Mouse (Mus musculus) heart, embryonic 11.5 days (tissue): Measurements from ENCODE around the gene Myocos. TPM values are rescaled to one million over a fixed set of nuclear protein-coding genes. Genes with fewer than 3 reads are reported as not detected.
"Not testable (repeated sequence)": the region's sequence is repeated elsewhere in the genome, so short reads cannot be mapped to it uniquely, and the experiment has no call there.

Source experiments
- ATAC-seq: fragments of 200-750 bp; cut with Nextera tagmentation; replicated peaks from 2 replicates; pipeline ENCODE4 v1.8.0; 2017; ENCODE audit warnings: moderate library complexity; ENCODE audit not compliant: insufficient number of reproducible peaks, low FRiP score, low TSS enrichment
- H3K27ac ChIP-seq: fragments of 300-500 bp; sonication (generic); 2 replicates; pipeline ENCODE4 v1.5.1; 2014; ENCODE audit warnings: mild to moderate bottlenecking, low read depth, low read length
- H3K27me3 ChIP-seq: fragments of 300-500 bp; sonication (generic); 2 replicates; pipeline ENCODE4 v1.6.1; 2014; ENCODE audit warnings: mild to moderate bottlenecking, low read length, mixed read lengths; ENCODE audit not compliant: control insufficient read depth, insufficient read depth
- H3K36me3 ChIP-seq: fragments of 300-500 bp; sonication (generic); 2 replicates; pipeline ENCODE4 v1.6.1; 2014; ENCODE audit warnings: mild to moderate bottlenecking, low read length, moderate library complexity, mixed read lengths; ENCODE audit not compliant: control insufficient read depth, insufficient read depth
- H3K4me1 ChIP-seq: fragments of 300-500 bp; sonication (generic); 2 replicates; pipeline ENCODE4 v1.6.1; 2014; ENCODE audit warnings: low read length; ENCODE audit not compliant: control insufficient read depth, insufficient read depth
- H3K4me2 ChIP-seq: fragments of 300-500 bp; sonication (generic); 2 replicates; pipeline ENCODE4 v1.6.1; 2014; ENCODE audit warnings: mild to moderate bottlenecking, moderate library complexity
- H3K4me3 ChIP-seq: fragments of 300-500 bp; sonication (generic); 2 replicates; pipeline ENCODE4 v1.5.1; 2014; ENCODE audit warnings: low read depth, low read length
- H3K9ac ChIP-seq: fragments of 300-500 bp; sonication (generic); 2 replicates; pipeline ENCODE4 v1.6.1; 2014; ENCODE audit warnings: mild to moderate bottlenecking, low read depth, low read length, moderate library complexity
- H3K9me3 ChIP-seq: fragments of 300-500 bp; sonication (generic); replicated peaks from 2 replicates; pipeline ENCODE4 v1.6.1; 2016; ENCODE audit warnings: low read length; ENCODE audit not compliant: control insufficient read depth
- WGBS: fragments of 180-500 bp; shearing (Covaris S2); extraction: QIAGEN DNeasy Blood & Tissue Kit; methylation state at CpG from one replicate; pipeline ENCODE4 v1.1.7; 2014; ENCODE audit not compliant: insufficient replicate concordance; 5-methylcytosine and 5-hydroxymethylcytosine counted together
- polyA plus RNA-seq: library from polyadenylated mRNA; unstranded; fragments of >200 nt; fragmentation: Nextera tagmentation; extraction: Ambion mirVana; gene quantifications from 2 replicates; pipeline ENCODE4 v1.2.1, GENCODE M21; 2014

Gene Myocos
- polyA plus RNA-seq, 1 experiment from 2014 or later, result not detected

GRCm38 (mm10) chr1:162628326-162628725, 29.7 kb downstream of the Myocos start:
- H3K27me3 ChIP-seq, ATAC-seq, H3K4me1 ChIP-seq, H3K4me2 ChIP-seq, H3K9me3 ChIP-seq, H3K36me3 ChIP-seq, H3K9ac ChIP-seq, H3K27ac ChIP-seq, H3K4me3 ChIP-seq: not testable (repeated sequence)
- WGBS, result 87% methylated on average over 15 of the region's 15 CpGs

- not testable (repeated sequence) for ATAC-seq, H3K4me3 ChIP-seq, H3K4me1 ChIP-seq, H3K4me2 ChIP-seq, H3K27me3 ChIP-seq, H3K9ac ChIP-seq, H3K36me3 ChIP-seq, H3K9me3 ChIP-seq, H3K27ac ChIP-seq
- 85% methylated on average over 4 of the region's 4 CpGs for WGBS
Measured at GRCm38 (mm10) chr1:162627821-162628220, 30.2 kb downstream of the Myocos start.

GRCm38 (mm10) chr1:162625229-162625628, 32.8 kb downstream of the Myocos start:
- no peak for ATAC-seq
- Histone ChIP-seq H3K9me3 (no peaks in the 10 kb centered on the region), H3K27ac (no peak overlapping the region), H3K27me3 (no peaks in the 10 kb centered on the region), H3K36me3 (no peaks in the 10 kb centered on the region), H3K4me2 (no peak overlapping the region), H3K9ac (no peak overlapping the region), H3K4me3 (no peak overlapping the region), H3K4me1 (0 out of 2 replicates have a peak, but pooled peaks cover 4% of the 10 kb centered on the region)
- 31% methylated on average over 7 of the region's 7 CpGs for WGBS

GRCm38 (mm10) chr1:162623895-162624294, 34.1 kb downstream of the Myocos start:
- H3K9me3 ChIP-seq, result no peaks in the 10 kb centered on the region
- WGBS, result 24% methylated on average over 4 of the region's 4 CpGs
- 0 out of 2 replicates have a peak, but pooled peaks cover 4% of the 10 kb centered on the region for H3K4me1 ChIP-seq
- H3K27ac ChIP-seq, result no peak overlapping the region
- no peaks in the 10 kb centered on the region for H3K27me3 ChIP-seq
- H3K4me3 ChIP-seq, result no peak overlapping the region
- no peak overlapping the region for H3K9ac ChIP-seq
- H3K4me2 ChIP-seq, result no peak overlapping the region
- no peaks in the 10 kb centered on the region for H3K36me3 ChIP-seq
- 0 out of 2 replicates have a peak, but pooled peaks have one; percentile 39 for ATAC-seq

- H3K27me3 ChIP-seq, result no peaks in the 10 kb centered on the region
- no peak overlapping the region for H3K4me3 ChIP-seq
- no peak overlapping the region for H3K4me2 ChIP-seq
- no peak overlapping the region for H3K9ac ChIP-seq
- H3K36me3 ChIP-seq, result no peaks in the 10 kb centered on the region
- H3K9me3 ChIP-seq, result no peaks in the 10 kb centered on the region
- no peak overlapping the region for H3K27ac ChIP-seq
- WGBS, result 65% methylated on average over 4 of the region's 4 CpGs
- ATAC-seq, result no peak
- H3K4me1 ChIP-seq, result 0 out of 2 replicates have a peak, but pooled peaks cover 4% of the 10 kb centered on the region
Measured at GRCm38 (mm10) chr1:162620487-162620886, 37.5 kb downstream of the Myocos start.

- Histone ChIP-seq H3K9ac (no peak overlapping the region), H3K27me3 (no peaks in the 10 kb centered on the region), H3K4me1 (no peaks in the 10 kb centered on the region), H3K9me3 (no peaks in the 10 kb centered on the region), H3K4me2 (no peak overlapping the region), H3K4me3 (no peak overlapping the region), H3K36me3 (no peaks in the 10 kb centered on the region), H3K27ac (no peak overlapping the region)
- no peak for ATAC-seq
- whole genome bisulfite sequencing, result 75% methylated on average over 1 of the region's 1 CpGs
Measured at GRCm38 (mm10) chr1:162615511-162615910, 42.5 kb downstream of the Myocos start.

DNA sequence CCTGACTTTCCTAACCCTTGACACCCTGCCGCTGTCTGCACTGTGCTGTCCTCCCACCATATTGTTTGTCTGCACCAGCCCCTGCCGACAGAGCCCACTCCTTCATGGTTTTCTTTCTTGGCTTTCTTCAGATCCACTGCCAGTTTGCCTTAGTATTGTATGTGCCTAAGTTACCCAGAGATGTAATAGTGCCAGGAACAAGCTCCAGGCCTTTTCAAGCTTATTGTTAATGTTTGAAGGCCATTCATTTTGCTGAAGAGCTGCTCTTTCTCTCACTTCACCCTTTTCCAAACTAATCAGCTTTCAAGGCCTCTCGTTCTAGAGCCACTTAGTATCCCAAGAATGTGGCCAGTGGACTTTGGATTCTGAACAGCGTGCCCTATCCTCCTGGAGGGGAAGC, 46.8 kb downstream of the Myocos start:
- no peak for ATAC-seq
- H3K9ac ChIP-seq, result no peak overlapping the region
- no peaks in the 10 kb centered on the region for H3K27me3 ChIP-seq
- no peak overlapping the region for H3K27ac ChIP-seq
- H3K4me3 ChIP-seq, result no peak overlapping the region
- WGBS, result 68% methylated on average over 4 of the region's 4 CpGs
- H3K36me3 ChIP-seq, result no peaks in the 10 kb centered on the region
- H3K4me2 ChIP-seq, result no peak overlapping the region
- H3K9me3 ChIP-seq, result no peaks in the 10 kb centered on the region
- no peaks in the 10 kb centered on the region for H3K4me1 ChIP-seq

DNA sequence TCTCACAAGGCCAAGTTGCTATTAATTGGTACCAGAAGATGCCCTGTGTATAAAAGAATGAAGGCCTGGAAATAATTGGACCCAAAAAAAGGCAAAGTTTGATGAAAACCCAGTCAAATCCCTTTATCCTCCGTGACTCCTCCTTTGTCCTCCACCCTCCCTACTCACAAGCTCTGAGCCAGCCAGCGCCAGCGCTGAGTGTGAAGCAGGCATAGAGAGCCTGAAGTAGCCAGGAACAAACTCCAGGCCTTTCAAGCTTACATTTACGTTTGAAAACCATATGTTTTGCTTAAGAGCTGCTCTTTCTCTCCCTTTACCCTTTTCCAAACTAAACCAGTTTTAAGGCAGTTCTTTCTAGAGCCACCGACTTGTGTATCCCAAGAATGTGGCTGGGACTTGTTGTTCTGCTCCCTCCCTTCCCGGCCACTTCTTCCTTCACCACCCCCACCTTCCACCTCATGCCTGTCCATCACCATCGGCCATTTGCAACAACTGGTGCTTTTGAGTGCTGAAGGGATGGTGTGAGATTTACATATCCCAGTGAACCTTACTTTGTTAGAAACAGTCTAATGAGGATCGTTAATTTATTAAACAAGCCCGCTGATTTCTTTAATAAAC, 48.3 kb downstream of the Myocos start:
- Histone ChIP-seq H3K4me3 (no peak overlapping the region), H3K27ac (no peak overlapping the region), H3K36me3 (no peaks in the 10 kb centered on the region), H3K27me3 (no peaks in the 10 kb centered on the region), H3K4me1 (no peaks in the 10 kb centered on the region), H3K9ac (no peak overlapping the region), H3K4me2 (no peak overlapping the region), H3K9me3 (no peaks in the 10 kb centered on the region)
- ATAC-seq, result no peak
- 33% methylated on average over 9 of the region's 9 CpGs for WGBS

DNA sequence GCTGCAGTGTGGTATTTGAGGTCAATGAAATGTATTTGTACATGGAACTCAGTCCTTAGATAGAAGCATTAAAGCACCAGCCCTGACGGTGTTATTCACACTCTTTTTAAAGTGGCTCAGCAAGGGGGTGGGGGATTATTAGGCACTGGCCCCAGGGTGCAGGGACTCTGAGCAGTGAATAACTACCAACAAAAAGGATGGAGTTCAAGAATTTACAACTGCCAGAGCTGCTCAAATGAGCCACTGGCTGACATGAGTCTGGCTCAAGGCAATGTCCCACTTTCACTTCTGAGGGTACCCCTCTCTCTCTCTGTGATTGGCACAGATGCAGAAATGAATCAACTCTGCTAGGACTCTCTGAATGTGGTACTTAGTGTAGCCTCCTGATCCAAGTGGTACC, 49.9 kb downstream of the Myocos start:
- H3K9ac ChIP-seq, result no peak overlapping the region
- ATAC-seq, result no peak
- no peaks in the 10 kb centered on the region for H3K36me3 ChIP-seq
- H3K4me3 ChIP-seq, result no peak overlapping the region
- WGBS, result 29% methylated on average over 1 of the region's 1 CpGs
- H3K9me3 ChIP-seq, result no peaks in the 10 kb centered on the region
- no peaks in the 10 kb centered on the region for H3K27me3 ChIP-seq
- H3K27ac ChIP-seq, result no peak overlapping the region
- no peaks in the 10 kb centered on the region for H3K4me1 ChIP-seq
- no peak overlapping the region for H3K4me2 ChIP-seq
